Mouse (Mus musculus) brain, embryonic 14.5 days (tissue): Measurements from ENCODE around the gene Gipc2.

Source experiments
- CTCF ChIP-seq: fragments of 200-500 bp; IDR thresholded peaks from 2 replicates; pipeline ENCODE4 v1.5.1; 2012; ENCODE audit warnings: inconsistent platforms, mild to moderate bottlenecking, moderate library complexity, borderline replicate concordance; ENCODE audit not compliant: insufficient read depth, insufficient read length; ENCODE audit errors: extremely low read depth
- POLR2A ChIP-seq: fragments of 200-500 bp; IDR thresholded peaks from 2 replicates; pipeline ENCODE4 v1.6.1; 2012; ENCODE audit warnings: mild to moderate bottlenecking, inconsistent platforms, borderline replicate concordance; ENCODE audit not compliant: poor library complexity, insufficient read depth, insufficient read length, severe bottlenecking; ENCODE audit errors: extremely low read depth

DNA sequence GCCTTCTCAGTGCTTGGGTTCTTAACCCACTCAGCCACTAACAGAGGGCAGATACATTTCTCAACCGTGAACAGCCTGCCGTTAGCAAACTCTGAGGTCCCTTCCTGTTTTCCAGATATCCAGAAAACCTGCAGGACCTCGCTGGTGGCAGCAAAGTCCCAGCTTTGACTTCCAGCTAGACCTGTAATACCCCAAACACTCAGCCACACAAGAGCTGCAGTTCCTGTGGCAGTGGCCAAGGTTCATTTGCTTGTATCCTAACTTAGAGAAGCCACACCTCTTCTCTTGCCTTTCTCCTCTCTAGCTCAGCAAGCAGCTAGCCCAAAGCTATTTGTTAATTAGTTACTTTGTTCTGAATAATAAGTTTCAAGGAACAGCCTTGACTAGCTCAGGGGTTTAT is 16.2 kb downstream of the Gipc2 start:
- TF ChIP-seq CTCF (no peak), POLR2A (no peak)
